Mouse (Mus musculus): Measurements from ENCODE around the gene Dnah9.

DNA sequence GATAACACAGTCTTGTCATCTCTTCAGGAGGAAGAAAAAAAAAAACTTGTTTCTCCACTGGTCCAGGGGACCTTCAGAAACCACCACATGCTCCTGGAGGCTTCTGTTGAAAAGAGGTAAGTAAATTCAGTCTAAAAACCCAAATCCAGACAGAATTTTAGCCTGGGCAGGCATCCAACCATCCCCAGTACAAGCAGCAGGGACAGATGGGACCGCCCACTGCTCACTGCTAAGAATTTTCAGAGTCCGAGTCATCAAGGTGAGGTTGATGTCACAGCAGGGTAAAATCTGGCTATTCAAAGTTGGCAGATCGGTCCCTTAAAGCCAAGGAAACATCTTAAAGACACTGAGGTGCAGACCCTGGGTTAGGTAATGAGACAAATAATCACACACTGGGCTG, 366.5 kb downstream of the Dnah9 start:
- TF ChIP-seq ZC3H11A (IDR thresholded peaks at IDR 0.05; ENCODE audit: borderline replicate concordance, low read depth, low read length) = no peak
- TF ChIP-seq MAFK (IDR thresholded peaks at IDR 0.05; ENCODE audit: insufficient read depth, low read depth, low read length) = no peak
- TF ChIP-seq CHD2 (IDR thresholded peaks at IDR 0.05; ENCODE audit: low read depth, low read length) = no peak

All from ES-E14 (cell line).